Mouse (Mus musculus) c-Kit-negative CD71-positive TER-119-positive erythroid progenitor cells, embryonic 14.5 days (primary cell): ENCODE results near the gene Spcs2.
"Not testable (repeated sequence)": the region's sequence is repeated elsewhere in the genome, so short reads cannot be mapped to it uniquely, and the experiment has no call there.

Experiments
- DNase-seq: peaks from one replicate; pipeline ENCODE4 v3.0.0-alpha.2; 2013; ENCODE audit warnings: low read depth, low spot score

Gene Spcs2

GRCm38 (mm10) chr7:99824649-99825483 is 38.4 kb downstream of the Spcs2 start:
- DNase-seq: peak; percentile 62

DNA sequence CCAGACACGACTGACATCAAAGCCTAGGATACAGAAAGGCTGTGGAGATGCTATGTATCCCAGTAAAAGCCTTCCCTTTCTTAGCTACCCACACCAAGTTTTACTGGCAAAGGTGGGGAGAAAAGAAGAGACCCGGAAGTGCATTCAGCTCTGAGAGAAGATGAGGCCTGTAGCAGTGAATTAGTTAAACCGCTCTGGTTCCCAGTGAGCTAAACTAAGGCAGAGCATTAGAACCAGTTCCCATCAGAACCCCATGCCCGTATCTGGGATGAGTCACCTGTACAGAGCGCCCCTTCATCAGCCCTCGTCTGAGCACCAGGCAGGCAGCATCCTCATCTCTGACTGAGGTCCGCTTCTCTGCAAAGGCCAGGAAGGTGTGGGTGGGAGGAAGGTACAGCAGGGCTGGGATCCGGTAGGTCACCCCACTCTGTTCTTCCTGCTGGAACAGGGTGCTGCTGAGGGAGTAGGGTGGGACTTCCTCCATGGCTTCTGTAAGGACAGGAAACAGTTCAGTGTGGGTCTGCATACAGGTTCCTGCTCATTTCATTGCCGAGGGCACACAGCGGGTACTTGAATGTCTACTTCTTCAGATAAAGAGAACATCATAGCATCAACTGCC is 40.1 kb downstream of the Spcs2 start:
- DNase-seq: no peak

DNA sequence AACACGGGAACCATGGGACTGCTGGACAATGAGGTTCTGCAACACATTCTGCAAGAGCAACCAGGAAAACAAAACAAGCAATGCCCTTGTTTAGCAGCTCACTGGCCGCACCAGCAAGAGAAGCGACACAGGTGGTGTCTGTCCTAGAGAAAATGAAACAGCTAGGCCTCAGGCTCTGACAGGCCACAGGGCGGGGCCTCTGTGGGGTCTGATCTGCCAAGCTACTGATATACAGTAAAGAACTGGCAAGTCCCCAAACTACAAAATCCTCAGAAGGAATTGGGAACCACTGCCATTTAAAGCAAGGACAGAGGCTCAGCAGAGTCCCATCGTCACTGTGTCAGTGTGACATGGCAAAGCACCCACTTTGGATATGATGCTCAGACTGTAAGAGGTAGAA is 40.8 kb downstream of the Spcs2 start:
- DNase-seq: no peak

GRCm38 (mm10) chr7:99821953-99822352 is 41.3 kb downstream of the Spcs2 start:
- no peak for DNase-seq

DNA sequence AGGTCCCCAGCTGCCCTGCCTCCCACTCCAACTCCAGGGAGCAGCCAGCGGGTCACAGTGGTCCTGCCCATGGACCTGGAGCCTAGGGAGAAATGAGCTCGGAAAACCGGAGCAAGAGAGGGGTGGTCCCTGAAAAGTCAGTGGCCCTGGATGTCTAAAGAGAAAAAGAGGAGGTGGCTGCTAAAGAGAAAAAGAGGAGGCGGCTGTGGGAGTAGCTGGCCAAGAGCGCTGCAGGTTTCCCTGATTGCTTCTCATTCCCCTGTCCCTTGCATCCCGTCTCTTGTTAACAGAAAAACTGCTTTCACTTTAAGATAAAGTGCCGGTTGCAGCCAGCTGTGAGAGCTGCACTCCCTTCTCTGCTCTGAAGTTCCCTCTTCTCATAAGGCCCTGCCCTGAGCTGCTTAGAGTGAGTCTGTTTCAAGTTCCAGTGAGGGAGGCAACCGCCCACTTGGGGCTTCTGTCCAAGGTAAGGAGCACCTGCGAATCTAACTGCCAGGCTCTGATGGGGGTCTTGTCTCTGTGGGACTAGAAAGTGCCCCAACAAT is 45.0 kb downstream of the Spcs2 start:
- DNase-seq: not testable (repeated sequence)

- DNase-seq: no peak
Measured at GRCm38 (mm10) chr7:99813394-99813793, 49.9 kb downstream of the Spcs2 start.

DNA sequence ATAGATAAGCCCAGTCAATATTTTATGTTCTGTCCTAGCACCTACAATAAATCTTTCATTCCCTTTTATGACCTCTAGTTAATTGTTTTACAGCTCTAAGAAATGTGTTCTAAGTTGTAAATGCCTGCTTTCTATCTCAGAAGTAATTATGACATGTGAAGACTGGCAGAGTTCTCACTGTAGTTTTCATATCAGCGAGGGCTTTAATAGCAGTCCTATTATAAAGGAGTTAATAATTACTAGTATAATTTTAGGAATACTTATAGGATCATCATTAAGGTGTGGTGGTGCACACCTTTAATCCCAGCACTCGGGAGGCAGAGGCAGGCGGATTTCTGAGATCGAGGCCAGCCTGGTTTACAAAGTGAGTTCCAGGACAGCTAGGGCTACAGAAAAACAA is 51.6 kb downstream of the Spcs2 start:
- DNase-seq: no peak

- no peak for DNase-seq
Measured at GRCm38 (mm10) chr7:99810814-99811213, 52.4 kb downstream of the Spcs2 start.

- not testable (repeated sequence) for DNase-seq
Measured at GRCm38 (mm10) chr7:99807043-99807442, 56.2 kb downstream of the Spcs2 start.

DNA sequence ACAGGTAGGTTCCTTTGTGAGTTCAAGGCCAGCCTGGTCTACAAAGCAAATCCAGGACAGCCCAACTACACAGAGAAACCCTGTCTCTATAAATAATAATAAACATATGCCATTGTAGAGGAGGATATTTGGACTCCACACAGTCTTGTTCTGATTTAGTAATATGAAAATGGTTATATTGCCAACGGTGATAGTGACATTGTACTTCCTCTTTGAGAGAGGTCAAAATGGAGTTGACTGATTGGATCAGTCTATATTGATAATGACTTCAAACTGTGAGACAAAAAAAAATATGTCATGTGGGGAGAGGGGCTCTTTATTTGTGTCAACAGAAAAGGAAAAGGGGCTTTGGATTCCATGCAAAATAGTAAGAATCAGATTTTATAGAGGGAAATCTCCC is 57.9 kb downstream of the Spcs2 start:
- DNase-seq: no peak

- peak; percentile 56 for DNase-seq
Measured at GRCm38 (mm10) chr7:99804033-99804432, 59.2 kb downstream of the Spcs2 start.

- DNase-seq: peak; percentile 58
Measured at GRCm38 (mm10) chr7:99803535-99803934, 59.7 kb downstream of the Spcs2 start.

- DNase-seq: no peak
Measured at GRCm38 (mm10) chr7:99799118-99799517, 64.1 kb downstream of the Spcs2 start.

- DNase-seq: peak; percentile 88
Measured at GRCm38 (mm10) chr7:99797911-99798647, 65.2 kb downstream of the Spcs2 start.

GRCm38 (mm10) chr7:99797261-99797660 is 66.0 kb downstream of the Spcs2 start:
- no peak for DNase-seq

GRCm38 (mm10) chr7:99796471-99796870 is 66.8 kb downstream of the Spcs2 start:
- no peak for DNase-seq

- no peak for DNase-seq
Measured at GRCm38 (mm10) chr7:99795192-99795981, 67.9 kb downstream of the Spcs2 start.

GRCm38 (mm10) chr7:99794096-99794495 is 69.2 kb downstream of the Spcs2 start:
- DNase-seq: no peak

GRCm38 (mm10) chr7:99790816-99791215 is 72.4 kb downstream of the Spcs2 start:
- no peak for DNase-seq

- no peak for DNase-seq
Measured at GRCm38 (mm10) chr7:99788563-99788962, 74.7 kb downstream of the Spcs2 start.

DNA sequence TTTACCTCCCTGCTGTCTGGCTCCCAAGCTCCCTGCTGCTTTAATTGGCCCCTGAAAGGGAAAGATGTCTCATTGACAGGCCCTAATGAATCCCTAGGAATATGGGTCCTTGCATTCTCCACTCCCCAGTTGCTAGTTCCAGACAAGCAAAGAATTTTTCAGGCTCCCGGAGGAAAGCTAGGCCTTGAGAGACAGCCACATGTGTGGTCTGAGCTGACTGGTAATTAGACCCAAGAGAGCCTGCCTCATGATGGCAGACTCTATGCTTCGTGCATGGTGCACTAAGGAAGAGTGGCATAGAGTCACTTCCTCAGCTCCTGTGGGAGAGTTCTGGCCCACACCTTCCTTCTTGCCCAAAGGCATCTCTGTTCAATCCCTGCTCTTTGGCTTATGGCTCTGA is 75.3 kb downstream of the Spcs2 start:
- no peak for DNase-seq
